Mouse (Mus musculus) liver, postnatal 0 days (tissue): ENCODE results near the gene Myof.

Experiments used
- CTCF ChIP-seq: sonication (generic); IDR thresholded peaks from 2 replicates; pipeline ENCODE4 v1.5.1; 2016; ENCODE audit warnings: antibody characterized with exemption, low read depth
- EP300 ChIP-seq: IDR thresholded peaks from 2 replicates; pipeline ENCODE4 v1.6.1; 2016; ENCODE audit warnings: antibody characterized with exemption, low read depth, mild to moderate bottlenecking

DNA sequence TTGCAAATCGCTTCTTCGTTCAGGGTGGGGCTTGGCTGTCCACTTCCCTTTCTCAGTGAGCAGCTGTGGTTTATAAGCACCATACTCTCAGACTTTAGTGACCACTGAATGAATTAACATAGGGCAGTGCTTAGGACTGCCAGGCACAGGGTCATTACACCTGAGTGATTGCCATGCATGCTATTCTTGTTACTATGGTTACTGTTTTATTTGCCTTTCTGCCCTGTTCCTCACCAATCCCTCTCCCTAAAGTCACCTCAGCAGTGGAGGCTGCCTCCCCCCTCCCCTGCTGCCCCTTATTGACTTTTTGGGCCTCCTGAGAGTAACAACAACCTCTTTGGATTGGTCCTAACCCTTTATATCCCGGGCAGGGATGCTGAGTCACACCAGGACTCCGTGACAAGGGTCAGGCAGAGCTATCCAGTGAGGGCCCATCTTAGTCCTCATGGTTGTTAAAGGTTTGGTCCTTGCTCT is 48.2 kb upstream of the Myof start:
- TF ChIP-seq CTCF, result no peak
- no peak for TF ChIP-seq EP300
